Mouse (Mus musculus): Measurements from ENCODE around the gene Slc37a3.

GRCm38 (mm10) chr6:39426725-39427124, 49.2 kb upstream of the Slc37a3 start:
- TF ChIP-seq POLR2A (IDR thresholded peaks at IDR 0.05; ENCODE audit: extremely low read depth, insufficient read depth, low read length) (no peak), CTCF (IDR thresholded peaks at IDR 0.05; ENCODE audit: extremely low read depth, insufficient read depth, low read length) (no peak)
